Mouse (Mus musculus) adrenal gland, postnatal 4 days (tissue): ENCODE measurements around the gene Gnb2. TPM values are rescaled to one million over a fixed set of nuclear protein-coding genes. Genes with fewer than 3 reads are reported as not detected.
A peak's percentile ranks its signal among the peaks of the same experiment; 100 is the strongest.

Experiments
- DNase-seq, 2 experiments: peaks; one replicate each; pipeline ENCODE4 v3.0.0; 2021 to 2022; ENCODE audit warnings: low spot score in 2 of 2, mixed read lengths in 2 of 2
- long read RNA-seq, 2 experiments: library from polyadenylated mRNA; stranded (forward); transcript quantifications; one replicate each; pipeline ENCODE4 v2.0.0; 2021
- total RNA-seq, 2 experiments: library from RNA; stranded (reverse); gene quantifications; 2 replicates each; pipeline ENCODE4 v1.2.3; 2021

The Gnb2 gene
- 100 to 1,000 TPM; 771 to 773 TPM for total RNA-seq
- long read RNA-seq, experiment 1, transcript Gnb2-201 (10 exons, 1,860 nt): major isoform, 251 of 330 reads
- long read RNA-seq, experiment 1, transcript Gnb2-212 (9 exons, 1,569 nt): minor isoform, 8 of 330 reads
- long read RNA-seq, experiment 1, partial matches to known transcripts: 25 of 330 reads
- long read RNA-seq, experiment 1, other reads (novel, unspliced or antisense): 42 of 330 reads
- long read RNA-seq, experiment 2, transcript Gnb2-201 (10 exons, 1,860 nt): major isoform, 339 of 420 reads
- long read RNA-seq, experiment 2, transcript Gnb2-212 (9 exons, 1,569 nt): minor isoform, 13 of 420 reads
- long read RNA-seq, experiment 2, partial matches to known transcripts: 14 of 420 reads
- long read RNA-seq, experiment 2, other reads (novel, unspliced or antisense): 51 of 420 reads

GRCm38 (mm10) chr5:137533117-137533827 lies at the start of gene Gnb2, which contains the start of gene Epo:
Gnb2 (minus strand) TSS chr5:137533510.
Epo (minus strand) TSS chr5:137533242.
- peak; percentile 91 to 98 for DNase-seq

- no peak for DNase-seq
These were observed 49.4 kb upstream of the Gnb2 start for GRCm38 (mm10) chr5:137582702-137583101.

- DNase-seq: no peak
These were observed 46.9 kb upstream of the Gnb2 start for GRCm38 (mm10) chr5:137580246-137580645.

GRCm38 (mm10) chr5:137574470-137574901 lies 41.2 kb upstream of the Gnb2 start:
- DNase-seq: peak in 1 of 2 experiments; percentile 20

GRCm38 (mm10) chr5:137570691-137571586 lies 37.6 kb upstream of the Gnb2 start:
- DNase-seq: no peak

- DNase-seq: no peak
These were observed 36.9 kb upstream of the Gnb2 start for GRCm38 (mm10) chr5:137570181-137570580.

- peak in 1 of 2 experiments; percentile 36 for DNase-seq
These were observed 36.4 kb upstream of the Gnb2 start, which contains the start of gene Tfr2 for GRCm38 (mm10) chr5:137569665-137570064. Tfr2 (plus strand) TSS chr5:137569840.

GRCm38 (mm10) chr5:137569031-137569430 lies 35.7 kb upstream of the Gnb2 start:
- no peak for DNase-seq

- DNase-seq: no peak
These were observed 35.0 kb upstream of the Gnb2 start for GRCm38 (mm10) chr5:137568223-137568798.

- DNase-seq: no peak
These were observed 33.1 kb upstream of the Gnb2 start for GRCm38 (mm10) chr5:137566416-137566815.

GRCm38 (mm10) chr5:137565744-137566143 lies 32.4 kb upstream of the Gnb2 start:
- no peak for DNase-seq

- DNase-seq: no peak
These were observed 29.7 kb upstream of the Gnb2 start for GRCm38 (mm10) chr5:137562965-137563364.

- no peak for DNase-seq
These were observed 28.2 kb upstream of the Gnb2 start for GRCm38 (mm10) chr5:137561556-137561955.

- DNase-seq: no peak
These were observed 20.6 kb upstream of the Gnb2 start for GRCm38 (mm10) chr5:137553898-137554297.

- DNase-seq: peak; percentile 60 to 65
These were observed 20.1 kb upstream of the Gnb2 start, which contains the start of gene Actl6b for GRCm38 (mm10) chr5:137553411-137553837. Actl6b (plus strand) TSS chr5:137553517.

GRCm38 (mm10) chr5:137553000-137553399 lies 19.7 kb upstream of the Gnb2 start:
- no peak for DNase-seq

- no peak for DNase-seq
These were observed 17.8 kb upstream of the Gnb2 start for GRCm38 (mm10) chr5:137551119-137551518.

- DNase-seq: no peak
These were observed 16.5 kb upstream of the Gnb2 start for GRCm38 (mm10) chr5:137549840-137550239.

- DNase-seq: no peak
These were observed 12.3 kb upstream of the Gnb2 start for GRCm38 (mm10) chr5:137545596-137545995.

GRCm38 (mm10) chr5:137544926-137545325 lies 11.6 kb upstream of the Gnb2 start:
- no peak for DNase-seq
